Mouse (Mus musculus) G1E (cell line): ENCODE data around the gene Yipf1. TPM values are rescaled to one million over a fixed set of nuclear protein-coding genes. Genes with fewer than 3 reads are reported as not detected.

Experiments used
- ATAC-seq: 2 replicates; pipeline ENCODE4 v1.8.0; 2016; ENCODE audit warnings: mild to moderate bottlenecking; ENCODE audit not compliant: insufficient number of reproducible peaks, poor library complexity, low FRiP score, severe bottlenecking; ENCODE audit errors: extremely low read depth
- DNase-seq: peaks from one replicate; pipeline ENCODE4 v3.0.0; 2012; ENCODE audit warnings: low spot score
- H3K27me3 ChIP-seq: 2 replicates; pipeline ENCODE4 v1.6.1; 2012; ENCODE audit warnings: mild to moderate bottlenecking, low read length, inconsistent platforms; ENCODE audit not compliant: insufficient read depth
- H3K36me3 ChIP-seq: replicated peaks from 2 replicates; pipeline ENCODE3; 2012; ENCODE audit warnings: mild to moderate bottlenecking, inconsistent platforms
- H3K4me1 ChIP-seq: 2 replicates; pipeline ENCODE4 v1.6.1; 2012; ENCODE audit warnings: low read depth, low read length, inconsistent platforms, mixed read lengths; ENCODE audit not compliant: insufficient read depth
- H3K4me3 ChIP-seq: 2 replicates; pipeline ENCODE4 v1.5.1; 2012; ENCODE audit warnings: low read depth, mild to moderate bottlenecking, inconsistent platforms, low read length, moderate library complexity, mixed read lengths
- H3K9me3 ChIP-seq: replicated peaks from 2 replicates; pipeline ENCODE4 v1.6.1; 2012; ENCODE audit warnings: inconsistent platforms
- CTCF ChIP-seq: IDR thresholded peaks from 2 replicates; pipeline ENCODE4 v1.5.1; 2012; ENCODE audit warnings: low read depth, low read length, inconsistent platforms, mixed read lengths
- GATA1 ChIP-seq: IDR thresholded peaks from 2 replicates; pipeline ENCODE4 v1.6.1; 2012; ENCODE audit warnings: borderline replicate concordance, low read length, inconsistent platforms, mixed read lengths
- GATA2 ChIP-seq: IDR thresholded peaks from 2 replicates; pipeline ENCODE4 v1.6.1; 2012; ENCODE audit warnings: low read depth, low read length, inconsistent platforms, borderline replicate concordance
- POLR2AphosphoS5 ChIP-seq: IDR thresholded peaks from 2 replicates; pipeline ENCODE4 v1.6.1; 2012; ENCODE audit warnings: low read depth, low read length, inconsistent platforms; ENCODE audit not compliant: insufficient replicate concordance
- TAL1 ChIP-seq: conservative IDR thresholded peaks from 2 replicates; pipeline ENCODE4 v1.6.1; 2012; ENCODE audit warnings: low read depth, low read length, inconsistent platforms, mixed read lengths
- polyA plus RNA-seq: library from polyadenylated mRNA; stranded (reverse); fragments of >175 nt; gene quantifications from 2 replicates; pipeline ENCODE4 v1.2.3, GENCODE M21; 2012
- total RNA-seq, 2 experiments: library from RNA; stranded (forward) in 1 of 2; stranded (reverse) in 1 of 2; fragments of 200-1000 nt in 1 of 2; fragments of >200 nt in 1 of 2; fragmentation: Nextera tagmentation in 1 of 2; gene quantifications; 2 replicates each; pipeline ENCODE4 v1.2.3; 2014 to 2017

Gene Yipf1
- total and polyA plus RNA-seq, 3 experiments, result 13.4 to 35.8 (median 26.8) TPM

DNA sequence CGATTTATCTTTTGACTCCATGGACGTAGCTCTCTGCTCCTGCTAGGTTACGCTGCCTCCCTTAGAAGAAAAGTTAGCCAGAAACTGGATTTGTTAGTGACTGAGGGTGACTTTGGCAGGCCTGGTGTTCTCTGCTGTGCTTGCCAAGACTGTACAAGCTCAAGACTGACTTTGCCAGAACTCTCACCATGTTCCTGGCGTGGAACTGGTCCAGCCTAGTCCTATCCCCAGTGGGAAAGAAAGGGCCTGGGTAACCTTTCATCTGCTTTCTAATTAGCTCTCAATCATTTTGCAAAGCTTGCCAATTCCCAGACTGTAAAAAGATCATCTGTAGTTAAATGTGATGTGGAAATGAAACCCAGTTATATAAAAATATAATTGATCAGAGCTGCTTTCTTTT is 72.9 kb downstream of the Yipf1 start:
- no peaks in the 10 kb centered on the region for H3K4me1 ChIP-seq
- H3K9me3 ChIP-seq, result no peaks in the 10 kb centered on the region
- TF ChIP-seq CTCF (no peak), GATA2 (no peak), GATA1 (no peak), TAL1 (no peak), POLR2AphosphoS5 (no peak)
- H3K27me3 ChIP-seq, result no peaks in the 10 kb centered on the region
- no peak for ATAC-seq
- DNase-seq, result no peak
- H3K36me3 ChIP-seq, result peaks cover 94% of the 10 kb centered on the region
- H3K4me3 ChIP-seq, result no peak overlapping the region

DNA sequence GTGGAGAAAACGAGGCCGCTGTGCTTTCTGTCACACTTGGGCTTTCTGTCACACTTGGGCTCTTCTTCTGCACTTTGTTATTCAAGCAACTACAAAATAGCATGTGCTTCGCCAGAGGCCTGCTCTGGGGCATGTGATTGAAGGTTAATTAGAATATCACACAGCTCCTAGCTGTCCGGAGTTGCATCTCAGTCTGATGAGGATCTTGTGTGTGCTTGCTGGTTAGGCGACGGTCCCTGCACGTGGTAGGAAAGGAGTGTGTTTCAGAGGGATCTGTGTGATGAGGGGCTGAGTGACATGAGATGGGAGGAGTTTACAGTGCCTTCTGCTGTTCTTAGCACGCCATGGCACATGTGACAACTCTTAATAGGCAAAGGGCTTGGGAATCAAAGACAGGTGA is 73.3 kb downstream of the Yipf1 start:
- Histone ChIP-seq H3K4me3 (no peak overlapping the region), H3K9me3 (no peaks in the 10 kb centered on the region), H3K4me1 (no peaks in the 10 kb centered on the region), H3K27me3 (no peaks in the 10 kb centered on the region), H3K36me3 (peaks cover 95% of the 10 kb centered on the region)
- no peak for DNase-seq
- TF ChIP-seq TAL1 (no peak), GATA2 (no peak), POLR2AphosphoS5 (no peak), GATA1 (no peak)
- no peak for ATAC-seq

DNA sequence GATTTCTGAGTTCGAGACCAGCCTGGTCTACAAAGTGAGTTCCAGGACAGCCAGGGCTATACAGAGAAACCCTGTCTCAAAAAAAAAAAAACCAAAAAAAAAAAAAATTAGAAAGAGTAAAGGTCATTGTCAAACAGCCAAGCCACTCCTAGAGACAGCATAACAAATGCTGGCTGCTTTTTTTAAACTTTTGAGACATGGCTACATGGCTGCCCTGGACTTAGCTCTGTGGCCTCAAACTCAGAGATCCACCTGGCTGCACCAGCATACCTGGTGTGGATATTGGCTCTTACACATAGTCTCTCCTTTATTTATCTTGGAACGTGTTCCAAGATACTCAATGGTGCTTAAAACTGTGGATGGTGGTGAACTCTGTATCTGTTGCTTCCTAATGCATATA is 74.1 kb downstream of the Yipf1 start:
- Histone ChIP-seq H3K36me3 (peaks cover 95% of the 10 kb centered on the region), H3K4me1 (no peaks in the 10 kb centered on the region), H3K9me3 (no peaks in the 10 kb centered on the region), H3K27me3 (no peaks in the 10 kb centered on the region), H3K4me3 (no peak overlapping the region)
- ATAC-seq (no peak), DNase-seq (no peak)
- TF ChIP-seq TAL1 (no peak), GATA1 (no peak), GATA2 (no peak), POLR2AphosphoS5 (no peak), CTCF (no peak)

DNA sequence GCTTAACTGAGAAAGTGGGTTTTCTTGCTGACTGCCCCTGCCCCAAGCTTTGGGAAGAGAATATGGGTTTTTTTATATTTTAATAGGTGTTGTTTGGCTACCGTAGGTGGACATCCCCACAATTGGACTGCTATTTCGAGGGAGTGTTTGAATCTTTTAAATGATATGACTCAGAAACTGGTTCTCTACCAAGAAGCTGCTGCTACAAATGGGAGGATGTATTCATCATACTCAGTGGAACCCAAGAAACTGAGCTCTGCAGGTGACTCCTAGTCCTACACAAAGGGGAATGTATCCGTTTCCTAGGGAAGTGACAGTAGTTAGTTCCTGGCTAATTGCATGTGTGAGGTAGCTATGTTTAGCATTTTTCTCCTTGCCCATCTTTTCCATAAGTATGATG is 75.2 kb downstream of the Yipf1 start:
- TF ChIP-seq CTCF (no peak), POLR2AphosphoS5 (no peak), GATA2 (no peak), TAL1 (no peak), GATA1 (no peak)
- Histone ChIP-seq H3K4me1 (no peaks in the 10 kb centered on the region), H3K9me3 (no peaks in the 10 kb centered on the region), H3K36me3 (peaks cover 96% of the 10 kb centered on the region), H3K27me3 (no peaks in the 10 kb centered on the region), H3K4me3 (no peak overlapping the region)
- ATAC-seq, result no peak
- no peak for DNase-seq

DNA sequence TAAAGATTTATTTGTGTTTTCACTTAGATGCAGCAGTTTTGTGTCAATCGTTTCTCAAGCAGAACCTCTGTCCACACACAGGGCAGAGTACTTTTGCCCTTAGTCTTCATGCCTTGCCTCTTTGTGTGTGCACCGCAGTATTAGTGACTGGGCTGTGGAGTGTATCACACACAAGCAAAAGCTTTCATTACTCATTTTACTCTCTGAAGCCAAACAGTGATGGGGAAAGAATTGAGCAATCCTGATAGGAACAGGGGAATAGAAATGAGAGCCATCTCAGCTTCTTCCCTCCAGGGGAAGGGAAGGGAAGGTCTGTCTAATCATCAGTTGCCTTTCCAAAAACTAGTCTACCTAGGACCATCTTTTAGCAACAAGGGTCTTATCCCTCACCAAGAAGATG is 79.6 kb downstream of the Yipf1 start:
- ATAC-seq, result no peak
- Histone ChIP-seq H3K9me3 (no peaks in the 10 kb centered on the region), H3K36me3 (peaks cover 97% of the 10 kb centered on the region), H3K4me1 (no peaks in the 10 kb centered on the region), H3K4me3 (no peak overlapping the region), H3K27me3 (no peaks in the 10 kb centered on the region)
- TF ChIP-seq GATA1, result no peak
- no peak for TF ChIP-seq POLR2AphosphoS5
- TF ChIP-seq TAL1, result no peak
- no peak for TF ChIP-seq GATA2
- TF ChIP-seq CTCF, result no peak
- DNase-seq, result no peak

Other genes with a start within 250 kb of the Yipf1 start
- gene Mrpl37, start 247.5 kb upstream of the Yipf1 start, total RNA-seq (2014; fragmentation: Nextera tagmentation), result 95.0 and 125 TPM in 2 replicates
- gene Mrpl37, start 247.5 kb upstream of the Yipf1 start, total RNA-seq (2017), result 50.0 and 50.4 TPM in 2 replicates
- gene Mrpl37, start 247.5 kb upstream of the Yipf1 start, polyA plus RNA-seq, result 41.0 and 51.9 TPM in 2 replicates
- 4.3 and 5.3 TPM in 2 replicates for gene Cyb5rl, start 247.4 kb upstream of the Yipf1 start, total RNA-seq (2014; fragmentation: Nextera tagmentation)
- gene Cyb5rl, start 247.4 kb upstream of the Yipf1 start, total RNA-seq (2017), result 4.2 and 5.2 TPM in 2 replicates
- gene Cyb5rl, start 247.4 kb upstream of the Yipf1 start, polyA plus RNA-seq, result 3.8 and 4.3 TPM in 2 replicates
- gene Cdcp2, start 217.5 kb upstream of the Yipf1 start, total RNA-seq (2014; fragmentation: Nextera tagmentation), result not detected in 2 replicates
- gene Cdcp2, start 217.5 kb upstream of the Yipf1 start, total RNA-seq (2017), result 0.06 and 0.11 TPM in 2 replicates
- gene Cdcp2, start 217.5 kb upstream of the Yipf1 start, polyA plus RNA-seq, result not detected in 2 replicates
- 191 and 209 TPM in 2 replicates for gene Tmem59, start 136.0 kb upstream of the Yipf1 start, total RNA-seq (2014; fragmentation: Nextera tagmentation)
- gene Tmem59, start 136.0 kb upstream of the Yipf1 start, total RNA-seq (2017), result 89.2 and 113 TPM in 2 replicates
- gene Tmem59, start 136.0 kb upstream of the Yipf1 start, polyA plus RNA-seq, result 74.2 and 102 TPM in 2 replicates
- 26.5 and 65.8 TPM in 2 replicates for gene Tceanc2, start 135.2 kb upstream of the Yipf1 start, total RNA-seq (2014; fragmentation: Nextera tagmentation)
- gene Tceanc2, start 135.2 kb upstream of the Yipf1 start, total RNA-seq (2017), result 15.1 and 15.8 TPM in 2 replicates
- gene Tceanc2, start 135.2 kb upstream of the Yipf1 start, polyA plus RNA-seq, result 13.4 and 17.6 TPM in 2 replicates
- gene Ldlrad1, start 105.2 kb upstream of the Yipf1 start, total RNA-seq (2014; fragmentation: Nextera tagmentation), result 0.75 TPM in 1 of 2 replicates, not detected in the other
- not detected in 2 replicates for gene Ldlrad1, start 105.2 kb upstream of the Yipf1 start, total RNA-seq (2017)
- gene Ldlrad1, start 105.2 kb upstream of the Yipf1 start, polyA plus RNA-seq, result not detected in 2 replicates
- 20.7 and 23.9 TPM in 2 replicates for gene Lrrc42, start 60.8 kb upstream of the Yipf1 start, total RNA-seq (2014; fragmentation: Nextera tagmentation)
- 13.1 and 15.0 TPM in 2 replicates for gene Lrrc42, start 60.8 kb upstream of the Yipf1 start, total RNA-seq (2017)
- gene Lrrc42, start 60.8 kb upstream of the Yipf1 start, polyA plus RNA-seq, result 13.9 and 15.7 TPM in 2 replicates
- 37.5 and 44.7 TPM in 2 replicates for gene Hspb11, start 60.8 kb upstream of the Yipf1 start, total RNA-seq (2014; fragmentation: Nextera tagmentation)
- gene Hspb11, start 60.8 kb upstream of the Yipf1 start, total RNA-seq (2017), result 31.0 and 33.8 TPM in 2 replicates
- 8.9 and 9.1 TPM in 2 replicates for gene Hspb11, start 60.8 kb upstream of the Yipf1 start, polyA plus RNA-seq
- gene Dio1, start 7.2 kb upstream of the Yipf1 start, total RNA-seq (2014; fragmentation: Nextera tagmentation), result not detected in 2 replicates
- not detected in 2 replicates for gene Dio1, start 7.2 kb upstream of the Yipf1 start, total RNA-seq (2017)
- not detected in 2 replicates for gene Dio1, start 7.2 kb upstream of the Yipf1 start, polyA plus RNA-seq
- 139 and 144 TPM in 2 replicates for gene Ndc1, start 53.4 kb downstream of the Yipf1 start, total RNA-seq (2014; fragmentation: Nextera tagmentation)
- gene Ndc1, start 53.4 kb downstream of the Yipf1 start, total RNA-seq (2017), result 48.9 and 56.3 TPM in 2 replicates
- 6.7 and 8.6 TPM in 2 replicates for gene Ndc1, start 53.4 kb downstream of the Yipf1 start, polyA plus RNA-seq
- 0.38 TPM in 1 of 2 replicates, not detected in the other for gene Glis1, start 120.2 kb downstream of the Yipf1 start, total RNA-seq (2014; fragmentation: Nextera tagmentation)
- 0.16 TPM in 1 of 2 replicates, not detected in the other for gene Glis1, start 120.2 kb downstream of the Yipf1 start, total RNA-seq (2017)
- gene Glis1, start 120.2 kb downstream of the Yipf1 start, polyA plus RNA-seq, result 0.20 and 0.23 TPM in 2 replicates